Mouse (Mus musculus): ENCODE results near the gene Klk15. TPM values are rescaled to one million over a fixed set of nuclear protein-coding genes. Genes with fewer than 3 reads are reported as not detected.
"Not testable (repeated sequence)": the region's sequence is repeated elsewhere in the genome, so short reads cannot be mapped to it uniquely, and the experiment has no call there.

Klk15 gene
- total RNA-seq, 2 experiments from 2014 or later, result not detected

DNA sequence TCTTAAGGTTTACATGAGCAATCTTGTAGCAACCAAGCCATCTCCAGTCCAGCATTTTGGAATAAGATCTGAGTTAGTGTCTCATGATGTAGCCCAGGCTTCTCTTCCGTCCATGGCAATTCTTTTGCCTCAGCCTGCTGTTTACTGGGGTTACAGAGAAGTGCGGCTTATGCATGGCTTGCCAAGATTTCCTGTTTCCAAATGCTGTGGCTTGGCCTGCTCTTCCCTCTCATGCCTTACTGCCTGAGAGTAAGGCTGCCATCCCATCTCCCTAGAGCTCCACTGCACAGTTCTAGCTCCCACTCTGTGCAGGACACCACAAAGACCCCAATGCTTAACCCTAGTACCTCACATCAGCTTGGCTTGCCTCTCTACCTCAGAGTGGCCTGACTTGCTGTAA is 34.1 kb downstream of the Klk15 start:
- peak; percentile 61 for ATAC-seq (replicated peaks; ENCODE audit: poor library complexity)

GRCm38 (mm10) chr7:43975761-43976160 is 42.2 kb downstream of the Klk15 start, which contains the start of gene Klk1b9:
Klk1b9 (plus strand) TSS chr7:43976061.
- not testable (repeated sequence) for ATAC-seq (replicated peaks; ENCODE audit: poor library complexity)

DNA sequence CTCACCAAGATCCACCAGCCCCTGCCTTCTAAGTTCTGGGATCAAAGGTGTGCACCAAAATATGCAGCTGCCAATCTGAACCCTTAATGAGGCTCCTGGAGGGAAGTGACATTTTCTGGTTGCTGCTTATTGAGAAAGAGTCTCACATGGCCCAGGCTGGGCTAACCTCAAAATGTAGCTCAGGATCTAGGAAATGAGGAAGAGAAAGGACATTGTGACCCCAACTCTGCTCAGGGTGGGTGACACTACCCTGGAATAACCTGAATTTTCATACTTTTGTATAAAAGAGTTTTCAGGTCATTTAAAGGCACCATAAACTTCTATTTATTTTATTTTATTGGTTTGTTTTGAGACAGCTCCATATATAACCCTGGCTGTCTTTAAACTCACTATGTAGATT is 52.1 kb downstream of the Klk15 start:
- ATAC-seq (replicated peaks; ENCODE audit: poor library complexity), result no peak

Other genes starting within 250 kb of the Klk15 start
- not detected in 2 replicates for gene Klk14, start 243.3 kb upstream of the Klk15 start, total RNA-seq (2015)
- not detected in 2 replicates for gene Klk14, start 243.3 kb upstream of the Klk15 start, total RNA-seq (2017)
- not detected in 2 replicates for gene Klk13, start 221.2 kb upstream of the Klk15 start, total RNA-seq (2015)
- gene Klk13, start 221.2 kb upstream of the Klk15 start, total RNA-seq (2017), result not detected in 2 replicates
- not detected in 2 replicates for gene Klk12, start 164.8 kb upstream of the Klk15 start, total RNA-seq (2015)
- not detected in 2 replicates for gene Klk12, start 164.8 kb upstream of the Klk15 start, total RNA-seq (2017)
- gene Klk11, start 159.1 kb upstream of the Klk15 start, total RNA-seq (2015), result not detected in 2 replicates
- gene Klk11, start 159.1 kb upstream of the Klk15 start, total RNA-seq (2017), result not detected in 2 replicates
- not detected in 2 replicates for gene Klk10, start 152.7 kb upstream of the Klk15 start, total RNA-seq (2015)
- not detected in 2 replicates for gene Klk10, start 152.7 kb upstream of the Klk15 start, total RNA-seq (2017)
- gene Klk9, start 141.8 kb upstream of the Klk15 start, total RNA-seq (2015), result not detected in 2 replicates
- not detected in 2 replicates for gene Klk9, start 141.8 kb upstream of the Klk15 start, total RNA-seq (2017)
- 20.1 and 26.6 TPM in 2 replicates for gene Klk8, start 136.2 kb upstream of the Klk15 start, total RNA-seq (2015)
- 12.5 and 13.3 TPM in 2 replicates for gene Klk8, start 136.2 kb upstream of the Klk15 start, total RNA-seq (2017)
- gene Klk7, start 122.4 kb upstream of the Klk15 start, total RNA-seq (2015), result not detected in 2 replicates
- not detected in 2 replicates for gene Klk7, start 122.4 kb upstream of the Klk15 start, total RNA-seq (2017)
- gene Klk6, start 109.2 kb upstream of the Klk15 start, total RNA-seq (2015), result not detected in 2 replicates
- gene Klk6, start 109.2 kb upstream of the Klk15 start, total RNA-seq (2017), result not detected in 2 replicates
- gene Klk5, start 91.8 kb upstream of the Klk15 start, total RNA-seq (2015), result not detected in 2 replicates
- gene Klk5, start 91.8 kb upstream of the Klk15 start, total RNA-seq (2017), result not detected in 2 replicates
- not detected in 2 replicates for gene Klk4, start 52.6 kb upstream of the Klk15 start, total RNA-seq (2015)
- gene Klk4, start 52.6 kb upstream of the Klk15 start, total RNA-seq (2017), result not detected in 2 replicates
- gene Klk1b8, start 16.9 kb downstream of the Klk15 start, total RNA-seq (2015), result not detected in 2 replicates
- not detected in 2 replicates for gene Klk1b8, start 16.9 kb downstream of the Klk15 start, total RNA-seq (2017)
- gene Klk1b1, start 33.0 kb downstream of the Klk15 start, total RNA-seq (2015), result not detected in 2 replicates
- not detected in 2 replicates for gene Klk1b1, start 33.0 kb downstream of the Klk15 start, total RNA-seq (2017)
- not detected in 2 replicates for gene Klk1b9, start 42.3 kb downstream of the Klk15 start, total RNA-seq (2015)
- gene Klk1b9, start 42.3 kb downstream of the Klk15 start, total RNA-seq (2017), result not detected in 2 replicates
- gene Klk1b11, start 62.1 kb downstream of the Klk15 start, total RNA-seq (2015), result not detected in 2 replicates
- not detected in 2 replicates for gene Klk1b11, start 62.1 kb downstream of the Klk15 start, total RNA-seq (2017)
- gene Klk1b26, start 78.4 kb downstream of the Klk15 start, total RNA-seq (2015), result not detected in 2 replicates
- not detected in 2 replicates for gene Klk1b26, start 78.4 kb downstream of the Klk15 start, total RNA-seq (2017)
- gene Klk1b27, start 118.5 kb downstream of the Klk15 start, total RNA-seq (2015), result not detected in 2 replicates
- gene Klk1b27, start 118.5 kb downstream of the Klk15 start, total RNA-seq (2017), result not detected in 2 replicates
- gene Klk1b21, start 168.6 kb downstream of the Klk15 start, total RNA-seq (2015), result not detected in 2 replicates
- gene Klk1b21, start 168.6 kb downstream of the Klk15 start, total RNA-seq (2017), result not detected in 2 replicates
- gene Klk1b22, start 178.9 kb downstream of the Klk15 start, total RNA-seq (2015), result not detected in 2 replicates
- gene Klk1b22, start 178.9 kb downstream of the Klk15 start, total RNA-seq (2017), result not detected in 2 replicates
- not detected in 2 replicates for gene Klk1b16, start 203.0 kb downstream of the Klk15 start, total RNA-seq (2015)
- gene Klk1b16, start 203.0 kb downstream of the Klk15 start, total RNA-seq (2017), result not detected in 2 replicates